Mouse (Mus musculus): ENCODE measurements around the gene Atg2b. TPM values are rescaled to one million over a fixed set of nuclear protein-coding genes. Genes with fewer than 3 reads are reported as not detected.
A peak's percentile ranks its signal among the peaks of the same experiment; 100 is the strongest.

The Atg2b gene
- polyA plus RNA-seq, 1 experiment from 2014 or later, result 13.8 TPM

GRCm38 (mm10) chr12:105721452-105722132 lies 36.6 kb upstream of the Atg2b start:
- Histone ChIP-seq H3K27me3 (replicated peaks; ENCODE audit: control insufficient read depth, insufficient read depth, low read length) (no peaks in the 10 kb centered on the region), H3K9ac (ENCODE audit: low read length) (no peak overlapping the region), H3K36me3 (ENCODE audit: control insufficient read depth, insufficient read depth, low read length) (no peaks in the 10 kb centered on the region), H3K4me3 (ENCODE audit: low read depth, low read length) (no peak overlapping the region), H3K9me3 (replicated peaks; ENCODE audit: control insufficient read depth, low read length) (no peaks in the 10 kb centered on the region), H3K4me2 (ENCODE audit: low read length) (no peak overlapping the region), H3K4me1 (ENCODE audit: control insufficient read depth, insufficient read depth, low read length) (no peaks in the 10 kb centered on the region), H3K27ac (ENCODE audit: low read depth, low read length) (peak overlapping the region; percentile 9)
- DNase-seq (ENCODE audit: low spot score) (peak; percentile 63), ATAC-seq (peak; percentile 57)
- 41% methylated on average over 14 of the region's 14 CpGs for WGBS

GRCm38 (mm10) chr12:105720196-105720595 lies 35.2 kb upstream of the Atg2b start:
- Histone ChIP-seq H3K27me3 (replicated peaks; ENCODE audit: control insufficient read depth, insufficient read depth, low read length) (no peaks in the 10 kb centered on the region), H3K36me3 (ENCODE audit: control insufficient read depth, insufficient read depth, low read length) (no peaks in the 10 kb centered on the region), H3K9ac (ENCODE audit: low read length) (no peak overlapping the region), H3K4me3 (ENCODE audit: low read depth, low read length) (no peak overlapping the region), H3K4me1 (ENCODE audit: control insufficient read depth, insufficient read depth, low read length) (no peaks in the 10 kb centered on the region), H3K9me3 (replicated peaks; ENCODE audit: control insufficient read depth, low read length) (no peaks in the 10 kb centered on the region), H3K27ac (ENCODE audit: low read depth, low read length) (no peak overlapping the region), H3K4me2 (ENCODE audit: low read length) (no peak overlapping the region)
- DNase-seq (ENCODE audit: low spot score) (no peak), ATAC-seq (no peak)
- WGBS, result 71% methylated on average over 3 of the region's 3 CpGs

GRCm38 (mm10) chr12:105718616-105719015 lies 33.6 kb upstream of the Atg2b start:
- Histone ChIP-seq H3K27ac (ENCODE audit: low read depth, low read length) (no peak overlapping the region), H3K36me3 (ENCODE audit: control insufficient read depth, insufficient read depth, low read length) (no peaks in the 10 kb centered on the region), H3K4me1 (ENCODE audit: control insufficient read depth, insufficient read depth, low read length) (no peaks in the 10 kb centered on the region), H3K9ac (ENCODE audit: low read length) (no peak overlapping the region), H3K9me3 (replicated peaks; ENCODE audit: control insufficient read depth, low read length) (no peaks in the 10 kb centered on the region), H3K27me3 (replicated peaks; ENCODE audit: control insufficient read depth, insufficient read depth, low read length) (no peaks in the 10 kb centered on the region), H3K4me3 (ENCODE audit: low read depth, low read length) (no peak overlapping the region), H3K4me2 (ENCODE audit: low read length) (peak overlapping the region; percentile 18; the same call in 1 of the 2 replicates)
- no peak for DNase-seq (ENCODE audit: low spot score)
- WGBS, result 77% methylated on average over 17 of the region's 17 CpGs
- ATAC-seq, result no peak

GRCm38 (mm10) chr12:105705799-105706487 lies 20.9 kb upstream of the Atg2b start, which contains the start of gene Ak7:
Gene Ak7, plus strand, starts transcription at chr12:105705976.
- Histone ChIP-seq H3K9ac (ENCODE audit: low read length) (no peak within 1 kb of the TSS), H3K36me3 (ENCODE audit: control insufficient read depth, insufficient read depth, low read length) (peaks cover 11% of the 10 kb centered on the region), H3K9me3 (replicated peaks; ENCODE audit: control insufficient read depth, low read length) (no peaks in the 10 kb centered on the region), H3K27ac (ENCODE audit: low read depth, low read length) (no peak within 1 kb of the TSS), H3K27me3 (replicated peaks; ENCODE audit: control insufficient read depth, insufficient read depth, low read length) (no peaks in the 10 kb centered on the region), H3K4me1 (ENCODE audit: control insufficient read depth, insufficient read depth, low read length) (no peaks in the 10 kb centered on the region), H3K4me2 (ENCODE audit: low read length) (no peak within 1 kb of the TSS; the same call in 1 of the 2 replicates), H3K4me3 (ENCODE audit: low read depth, low read length) (no peak within 1 kb of the TSS)
- WGBS, result 12% methylated on average over 22 of the region's 22 CpGs
- DNase-seq (ENCODE audit: low spot score) (peak; percentile 31), ATAC-seq (peak; percentile 72)

- Histone ChIP-seq H3K4me2 (ENCODE audit: low read length) (no peak overlapping the region), H3K27me3 (replicated peaks; ENCODE audit: control insufficient read depth, insufficient read depth, low read length) (no peaks in the 10 kb centered on the region), H3K36me3 (ENCODE audit: control insufficient read depth, insufficient read depth, low read length) (peaks cover 32% of the 10 kb centered on the region), H3K4me1 (ENCODE audit: control insufficient read depth, insufficient read depth, low read length) (no peaks in the 10 kb centered on the region), H3K9me3 (replicated peaks; ENCODE audit: control insufficient read depth, low read length) (no peaks in the 10 kb centered on the region), H3K9ac (ENCODE audit: low read length) (no peak overlapping the region), H3K27ac (ENCODE audit: low read depth, low read length) (no peak overlapping the region), H3K4me3 (ENCODE audit: low read depth, low read length) (no peak overlapping the region)
- 95% methylated on average over 12 of the region's 12 CpGs for WGBS
- ATAC-seq (no peak), DNase-seq (ENCODE audit: low spot score) (no peak)
Observed at GRCm38 (mm10) chr12:105700433-105700832, 15.4 kb upstream of the Atg2b start.

- Histone ChIP-seq H3K4me2 (ENCODE audit: low read length) (no peak overlapping the region), H3K27ac (ENCODE audit: low read depth, low read length) (no peak overlapping the region), H3K4me3 (ENCODE audit: low read depth, low read length) (no peak overlapping the region), H3K9ac (ENCODE audit: low read length) (no peak overlapping the region), H3K9me3 (replicated peaks; ENCODE audit: control insufficient read depth, low read length) (no peaks in the 10 kb centered on the region), H3K36me3 (ENCODE audit: control insufficient read depth, insufficient read depth, low read length) (peaks cover 38% of the 10 kb centered on the region), H3K27me3 (replicated peaks; ENCODE audit: control insufficient read depth, insufficient read depth, low read length) (no peaks in the 10 kb centered on the region), H3K4me1 (ENCODE audit: control insufficient read depth, insufficient read depth, low read length) (no peaks in the 10 kb centered on the region)
- DNase-seq (ENCODE audit: low spot score), result no peak
- no peak for ATAC-seq
- 88% methylated on average over 8 of the region's 8 CpGs for WGBS
Observed at GRCm38 (mm10) chr12:105697104-105697780, 12.2 kb upstream of the Atg2b start.

GRCm38 (mm10) chr12:105695848-105696247 lies 10.8 kb upstream of the Atg2b start:
- Histone ChIP-seq H3K9me3 (replicated peaks; ENCODE audit: control insufficient read depth, low read length) (no peaks in the 10 kb centered on the region), H3K4me1 (ENCODE audit: control insufficient read depth, insufficient read depth, low read length) (no peaks in the 10 kb centered on the region), H3K4me3 (ENCODE audit: low read depth, low read length) (no peak overlapping the region), H3K36me3 (ENCODE audit: control insufficient read depth, insufficient read depth, low read length) (peaks cover 36% of the 10 kb centered on the region), H3K4me2 (ENCODE audit: low read length) (no peak overlapping the region), H3K27ac (ENCODE audit: low read depth, low read length) (no peak overlapping the region), H3K27me3 (replicated peaks; ENCODE audit: control insufficient read depth, insufficient read depth, low read length) (no peaks in the 10 kb centered on the region), H3K9ac (ENCODE audit: low read length) (no peak overlapping the region)
- WGBS, result 84% methylated on average over 7 of the region's 7 CpGs
- ATAC-seq, result no peak
- DNase-seq (ENCODE audit: low spot score), result no peak

GRCm38 (mm10) chr12:105694021-105694420 lies 9.0 kb upstream of the Atg2b start:
- Histone ChIP-seq H3K36me3 (ENCODE audit: control insufficient read depth, insufficient read depth, low read length) (peaks cover 34% of the 10 kb centered on the region), H3K4me3 (ENCODE audit: low read depth, low read length) (no peak overlapping the region), H3K4me1 (ENCODE audit: control insufficient read depth, insufficient read depth, low read length) (no peaks in the 10 kb centered on the region), H3K27ac (ENCODE audit: low read depth, low read length) (no peak overlapping the region), H3K27me3 (replicated peaks; ENCODE audit: control insufficient read depth, insufficient read depth, low read length) (no peaks in the 10 kb centered on the region), H3K9me3 (replicated peaks; ENCODE audit: control insufficient read depth, low read length) (no peaks in the 10 kb centered on the region), H3K9ac (ENCODE audit: low read length) (no peak overlapping the region), H3K4me2 (ENCODE audit: low read length) (no peak overlapping the region)
- 100% methylated on average over 2 of the region's 2 CpGs for WGBS
- ATAC-seq (no peak), DNase-seq (ENCODE audit: low spot score) (no peak)

- DNase-seq (ENCODE audit: low spot score) (no peak), ATAC-seq (no peak)
- no peaks in the 10 kb centered on the region for H3K27me3 ChIP-seq (replicated peaks; ENCODE audit: control insufficient read depth, insufficient read depth, low read length)
- H3K9ac ChIP-seq (ENCODE audit: low read length), result no peak overlapping the region
- H3K36me3 ChIP-seq (ENCODE audit: control insufficient read depth, insufficient read depth, low read length), result peaks cover 30% of the 10 kb centered on the region
- H3K4me3 ChIP-seq (ENCODE audit: low read depth, low read length), result no peak overlapping the region
- H3K9me3 ChIP-seq (replicated peaks; ENCODE audit: control insufficient read depth, low read length), result no peaks in the 10 kb centered on the region
- H3K27ac ChIP-seq (ENCODE audit: low read depth, low read length), result no peak overlapping the region
- H3K4me1 ChIP-seq (ENCODE audit: control insufficient read depth, insufficient read depth, low read length), result peaks cover 8% of the 10 kb centered on the region
- H3K4me2 ChIP-seq (ENCODE audit: low read length), result no peak overlapping the region
- 96% methylated on average over 13 of the region's 13 CpGs for WGBS
Observed at GRCm38 (mm10) chr12:105689435-105689834, 4.4 kb upstream of the Atg2b start.
